ENCODE assay signal across 19 mouse cellular contexts in genomic region chr8:126733779-126734178, GRCm38 (mm10).
DNase-seq lines count a peak whose midpoint lies in the region; ATAC-seq lines count a peak whose summit lies in the region.
"Had no signal": no experiment of that assay in that cellular context is flagged by ENCODE, and none has a peak within 500 bp of the region (broad histone marks: within the 10 kb centered on the region; RNA-seq: fewer than 3 reads in every experiment).

No protein-coding gene starts in this region.

- H3K9me3 ChIP-seq in kidney, embryonic 16.5 days (ENCODE audit: low read length): no peaks in the 10 kb centered on the region
- no peaks in the 10 kb centered on the region for H3K9me3 ChIP-seq in limb, embryonic 13.5 days
- H3K9me3 ChIP-seq: embryonic facial prominence, embryonic 12.5 days; liver, embryonic 15.5 days had no signal

- whole genome bisulfite sequencing in kidney, embryonic 16.5 days: 63% methylated on average over 6 of the region's 6 CpGs
- 57% methylated on average over 6 of the region's 6 CpGs for WGBS in limb, embryonic 13.5 days

- H3K4me2 ChIP-seq in kidney, embryonic 16.5 days (replicated peaks; ENCODE audit: low read depth, low read length): no peak overlapping the region
- no peak overlapping the region for H3K4me2 ChIP-seq in limb, embryonic 13.5 days (replicated peaks)
- H3K4me2 ChIP-seq: embryonic facial prominence, embryonic 12.5 days; heart, embryonic 11.5 days; liver, embryonic 15.5 days had no signal

- H3K4me1 ChIP-seq in kidney, embryonic 16.5 days (ENCODE audit: insufficient read depth, low read length): peaks cover 74% of the 10 kb centered on the region
- H3K4me1 ChIP-seq in limb, embryonic 13.5 days: peaks cover 65% of the 10 kb centered on the region

- H3K4me3 ChIP-seq in kidney, embryonic 16.5 days (ENCODE audit: low read length): no peak overlapping the region
- no peak overlapping the region for H3K4me3 ChIP-seq in limb, embryonic 13.5 days
- H3K4me3 ChIP-seq: embryonic facial prominence, embryonic 12.5 days; liver, embryonic 15.5 days had no signal

- H3K36me3 ChIP-seq in kidney, embryonic 16.5 days (ENCODE audit: insufficient read depth, low read length): no peaks in the 10 kb centered on the region
- H3K36me3 ChIP-seq in limb, embryonic 13.5 days: no peaks in the 10 kb centered on the region
- H3K36me3 ChIP-seq: embryonic facial prominence, embryonic 12.5 days; liver, embryonic 15.5 days had no signal

- ATAC-seq in kidney, embryonic 16.5 days (ENCODE audit: low FRiP score, low TSS enrichment): no peak
- no peak for ATAC-seq in limb, embryonic 13.5 days (ENCODE audit: low FRiP score, low read depth)
- ATAC-seq: forebrain, postnatal 0 days had no signal

- no peak overlapping the region; the same call in 1 of the 2 replicates for H3K9ac ChIP-seq in kidney, embryonic 16.5 days (replicated peaks; ENCODE audit: low read length)
- H3K9ac ChIP-seq in limb, embryonic 13.5 days: no peak overlapping the region
- H3K9ac ChIP-seq: embryonic facial prominence, embryonic 12.5 days; forebrain, postnatal 0 days; liver, embryonic 15.5 days had no signal

- no peaks in the 10 kb centered on the region for H3K27me3 ChIP-seq in kidney, embryonic 16.5 days (ENCODE audit: insufficient read depth, low read length)
- H3K27me3 ChIP-seq in limb, embryonic 13.5 days: no peaks in the 10 kb centered on the region
- H3K27me3 ChIP-seq: embryonic facial prominence, embryonic 12.5 days; liver, embryonic 15.5 days had no signal

- peak; percentile 86 for DNase-seq in heart, adult 11 months
- no peak for DNase-seq in heart, adult 9 months (ENCODE audit: low spot score in 2 of 2)
- no peak for DNase-seq in kidney, adult 18-20 months
- DNase-seq in NIH3T3 (ENCODE audit: low read depth): peak; percentile 69
- no peak for DNase-seq in cerebellum, adult 11 months
- DNase-seq in layer of hippocampus, adult 8-10 months (ENCODE audit: low spot score in 2 of 2): no peak
- DNase-seq: cerebellum, adult 11-12 months; forebrain, postnatal 0 days; gastrocnemius, postnatal 10 days; heart, postnatal 4 days; kidney, adult 11 months; layer of hippocampus, adult 9-11 months; thymus, adult 2 months had no signal

- peak overlapping the region; percentile 100 for H3K27ac ChIP-seq in kidney, embryonic 16.5 days (ENCODE audit: low read length)
- H3K27ac ChIP-seq in limb, embryonic 13.5 days: peak overlapping the region; percentile 49; the same call in 1 of the 2 replicates
- H3K27ac ChIP-seq: embryonic facial prominence, embryonic 12.5 days; macrophage had no signal

Comparison
In these comparisons a context has a peak if more than half of its experiments do, and no peak if none do; other contexts are left out.
1. DNase-seq: peak in heart, adult 11 months (single experiment) and NIH3T3 (single experiment); none in heart, adult 9 months (0 of 2), kidney, adult 18-20 months (single experiment), cerebellum, adult 11 months (single experiment) and layer of hippocampus, adult 8-10 months (0 of 2).